Mouse (Mus musculus): ENCODE results near the gene Epha3.
A peak's percentile ranks its signal among the peaks of the same experiment; 100 is the strongest.

Gene Epha3

GRCm38 (mm10) chr16:63792084-63792483 lies 71.9 kb downstream of the Epha3 start:
- no peak for DNase-seq (ENCODE audit: low read depth, low spot score)

- no peak for DNase-seq (ENCODE audit: low read depth, low spot score)
Observed at GRCm38 (mm10) chr16:63783544-63783943, 80.4 kb downstream of the Epha3 start.

- DNase-seq (ENCODE audit: low read depth, low spot score) = no peak
Observed at GRCm38 (mm10) chr16:63782101-63782500, 81.9 kb downstream of the Epha3 start.

- no peak for DNase-seq (ENCODE audit: low read depth, low spot score)
Observed at GRCm38 (mm10) chr16:63780151-63780550, 83.8 kb downstream of the Epha3 start.

GRCm38 (mm10) chr16:63777811-63778210 lies 86.2 kb downstream of the Epha3 start:
- no peak for DNase-seq (ENCODE audit: low read depth, low spot score)

GRCm38 (mm10) chr16:63772566-63772965 lies 91.4 kb downstream of the Epha3 start:
- DNase-seq (ENCODE audit: low read depth, low spot score) = no peak

- DNase-seq (ENCODE audit: low read depth, low spot score) = no peak
Observed at GRCm38 (mm10) chr16:63767589-63767988, 96.4 kb downstream of the Epha3 start.

- DNase-seq (ENCODE audit: low read depth, low spot score) = peak; percentile 45
Observed at GRCm38 (mm10) chr16:63761177-63761576, 102.8 kb downstream of the Epha3 start.

GRCm38 (mm10) chr16:63760112-63760511 lies 103.9 kb downstream of the Epha3 start:
- DNase-seq (ENCODE audit: low read depth, low spot score) = no peak

GRCm38 (mm10) chr16:63753052-63753451 lies 110.9 kb downstream of the Epha3 start:
- no peak for DNase-seq (ENCODE audit: low read depth, low spot score)

- DNase-seq (ENCODE audit: low read depth, low spot score) = no peak
Observed at GRCm38 (mm10) chr16:63747817-63748216, 116.2 kb downstream of the Epha3 start.

- no peak for DNase-seq (ENCODE audit: low read depth, low spot score)
Observed at GRCm38 (mm10) chr16:63745465-63745864, 118.5 kb downstream of the Epha3 start.

- no peak for DNase-seq (ENCODE audit: low read depth, low spot score)
Observed at GRCm38 (mm10) chr16:63743208-63743854, 120.6 kb downstream of the Epha3 start.

GRCm38 (mm10) chr16:63719235-63719634 lies 144.7 kb downstream of the Epha3 start:
- no peak for DNase-seq (ENCODE audit: low read depth, low spot score)

- DNase-seq (ENCODE audit: low read depth, low spot score) = peak; percentile 3
Observed at GRCm38 (mm10) chr16:63717317-63717716, 146.7 kb downstream of the Epha3 start.

GRCm38 (mm10) chr16:63706912-63707868 lies 156.8 kb downstream of the Epha3 start:
- DNase-seq (ENCODE audit: low read depth, low spot score) = no peak

- DNase-seq (ENCODE audit: low read depth, low spot score) = no peak
Observed at GRCm38 (mm10) chr16:63689371-63689770, 174.6 kb downstream of the Epha3 start.

- no peak for DNase-seq (ENCODE audit: low read depth, low spot score)
Observed at GRCm38 (mm10) chr16:63684211-63684610, 179.8 kb downstream of the Epha3 start.

- DNase-seq (ENCODE audit: low read depth, low spot score) = no peak
Observed at GRCm38 (mm10) chr16:63674426-63674825, 189.5 kb downstream of the Epha3 start.

- DNase-seq (ENCODE audit: low read depth, low spot score) = no peak
Observed at GRCm38 (mm10) chr16:63673236-63673840, 190.6 kb downstream of the Epha3 start.

- DNase-seq (ENCODE audit: low read depth, low spot score) = no peak
Observed at GRCm38 (mm10) chr16:63665897-63666464, 198.0 kb downstream of the Epha3 start.

Measured in brain, embryonic 18.5 days (tissue).